Mouse (Mus musculus): ENCODE results near the gene Uts2b. TPM values are rescaled to one million over a fixed set of nuclear protein-coding genes. Genes with fewer than 3 reads are reported as not detected.
"Not testable (repeated sequence)": the region's sequence is repeated elsewhere in the genome, so short reads cannot be mapped to it uniquely, and the experiment has no call there.

Uts2b gene
- total and polyA plus RNA-seq, 2 experiments from 2014 or later, result not detected

GRCm38 (mm10) chr16:27348359-27348758 lies 21.7 kb downstream of the Uts2b start:
- DNase-seq, result no peak
- no peak overlapping the region for H3K4me3 ChIP-seq (ENCODE audit: low read depth, low read length)
- 75% methylated on average over 1 of the region's 1 CpGs for WGBS
- H3K27me3 ChIP-seq (ENCODE audit: insufficient read depth, low read length), result no peaks in the 10 kb centered on the region
- no peak overlapping the region for H3K27ac ChIP-seq (ENCODE audit: low read depth, low read length)
- no peak overlapping the region for H3K4me2 ChIP-seq (ENCODE audit: low read depth)
- no peak for ATAC-seq
- H3K36me3 ChIP-seq (ENCODE audit: insufficient read depth), result no peaks in the 10 kb centered on the region
- H3K9me3 ChIP-seq (ENCODE audit: low read length), result no peaks in the 10 kb centered on the region
- TF ChIP-seq CTCF (IDR thresholded peaks at IDR 0.05; ENCODE audit: low read depth), result no peak
- no peak overlapping the region for H3K9ac ChIP-seq
- H3K4me1 ChIP-seq (ENCODE audit: insufficient read depth), result no peaks in the 10 kb centered on the region

GRCm38 (mm10) chr16:27347521-27347920 lies 22.5 kb downstream of the Uts2b start:
- Histone ChIP-seq H3K9ac (no peak overlapping the region), H3K9me3 (ENCODE audit: low read length) (no peaks in the 10 kb centered on the region), H3K4me1 (ENCODE audit: insufficient read depth) (no peaks in the 10 kb centered on the region), H3K4me2 (ENCODE audit: low read depth) (no peak overlapping the region), H3K36me3 (ENCODE audit: insufficient read depth) (no peaks in the 10 kb centered on the region), H3K27me3 (ENCODE audit: insufficient read depth, low read length) (no peaks in the 10 kb centered on the region), H3K27ac (ENCODE audit: low read depth, low read length) (no peak overlapping the region), H3K4me3 (ENCODE audit: low read depth, low read length) (no peak overlapping the region)
- ATAC-seq (no peak), DNase-seq (no peak)
- WGBS, result 79% methylated on average over 3 of the region's 3 CpGs
- no peak for TF ChIP-seq CTCF (IDR thresholded peaks at IDR 0.05; ENCODE audit: low read depth)

GRCm38 (mm10) chr16:27326463-27326862 lies 43.6 kb downstream of the Uts2b start:
- ATAC-seq, result no peak
- no peaks in the 10 kb centered on the region for H3K36me3 ChIP-seq (ENCODE audit: insufficient read depth)
- H3K4me1 ChIP-seq (ENCODE audit: insufficient read depth), result no peaks in the 10 kb centered on the region
- DNase-seq, result no peak
- no peak overlapping the region for H3K4me2 ChIP-seq (ENCODE audit: low read depth)
- WGBS, result 98% methylated on average over 2 of the region's 2 CpGs
- no peaks in the 10 kb centered on the region for H3K27me3 ChIP-seq (ENCODE audit: insufficient read depth, low read length)
- no peaks in the 10 kb centered on the region for H3K9me3 ChIP-seq (ENCODE audit: low read length)
- H3K9ac ChIP-seq, result no peak overlapping the region
- no peak for TF ChIP-seq CTCF (IDR thresholded peaks at IDR 0.05; ENCODE audit: low read depth)
- no peak overlapping the region for H3K27ac ChIP-seq (ENCODE audit: low read depth, low read length)
- no peak overlapping the region for H3K4me3 ChIP-seq (ENCODE audit: low read depth, low read length)

- no peak overlapping the region for H3K27ac ChIP-seq (ENCODE audit: low read depth, low read length)
- no peak overlapping the region for H3K4me3 ChIP-seq (ENCODE audit: low read depth, low read length)
- H3K4me2 ChIP-seq (ENCODE audit: low read depth), result no peak overlapping the region
- H3K9me3 ChIP-seq (ENCODE audit: low read length), result no peaks in the 10 kb centered on the region
- H3K36me3 ChIP-seq (ENCODE audit: insufficient read depth), result no peaks in the 10 kb centered on the region
- ATAC-seq (no peak), DNase-seq (no peak)
- no peak for TF ChIP-seq CTCF (IDR thresholded peaks at IDR 0.05; ENCODE audit: low read depth)
- no peak overlapping the region for H3K9ac ChIP-seq
- no peaks in the 10 kb centered on the region for H3K27me3 ChIP-seq (ENCODE audit: insufficient read depth, low read length)
- no peaks in the 10 kb centered on the region for H3K4me1 ChIP-seq (ENCODE audit: insufficient read depth)
Measured at GRCm38 (mm10) chr16:27322047-27322446, 48.0 kb downstream of the Uts2b start.

- H3K27ac ChIP-seq (ENCODE audit: low read depth, low read length), result no peak overlapping the region
- H3K4me3 ChIP-seq (ENCODE audit: low read depth, low read length), result no peak overlapping the region
- no peaks in the 10 kb centered on the region for H3K9me3 ChIP-seq (ENCODE audit: low read length)
- no peaks in the 10 kb centered on the region for H3K4me1 ChIP-seq (ENCODE audit: insufficient read depth)
- H3K4me2 ChIP-seq (ENCODE audit: low read depth), result no peak overlapping the region
- WGBS, result 79% methylated on average over 1 of the region's 1 CpGs
- H3K9ac ChIP-seq, result no peak overlapping the region
- no peak for DNase-seq
- ATAC-seq, result no peak
- no peaks in the 10 kb centered on the region for H3K27me3 ChIP-seq (ENCODE audit: insufficient read depth, low read length)
- no peaks in the 10 kb centered on the region for H3K36me3 ChIP-seq (ENCODE audit: insufficient read depth)
- TF ChIP-seq CTCF (IDR thresholded peaks at IDR 0.05; ENCODE audit: low read depth), result no peak
Measured at GRCm38 (mm10) chr16:27319099-27319498, 50.9 kb downstream of the Uts2b start.

- not testable (repeated sequence) for H3K27me3 ChIP-seq (ENCODE audit: insufficient read depth, low read length); DNase-seq; H3K9me3 ChIP-seq (ENCODE audit: low read length); H3K4me2 ChIP-seq (ENCODE audit: low read depth); H3K9ac ChIP-seq; H3K4me1 ChIP-seq (ENCODE audit: insufficient read depth); ATAC-seq; H3K4me3 ChIP-seq (ENCODE audit: low read depth, low read length); H3K36me3 ChIP-seq (ENCODE audit: insufficient read depth); H3K27ac ChIP-seq (ENCODE audit: low read depth, low read length)
- 71% methylated on average over 4 of the region's 4 CpGs for WGBS
Measured at GRCm38 (mm10) chr16:27307189-27307588, 62.9 kb downstream of the Uts2b start, which contains the start of gene Ostn. Gene Ostn (plus strand): TSS chr16:27307489.

Other genes with a start within 250 kb of the Uts2b start
- gene Ostn, start 62.8 kb downstream of the Uts2b start, total RNA-seq (2014; rRNA removed), result 0.23 TPM in 1 of 2 replicates, not detected in the other
- 0.16 TPM in 1 of 2 replicates, not detected in the other for gene Ostn, start 62.8 kb downstream of the Uts2b start, polyA plus RNA-seq (2015; fragmentation: Nextera tagmentation; extraction: Ambion mirVana)
- 61.9 and 74.3 TPM in 2 replicates for gene Ccdc50, start 18.6 kb upstream of the Uts2b start, total RNA-seq (2014; rRNA removed)
- 12.7 and 22.3 TPM in 2 replicates for gene Ccdc50, start 18.6 kb upstream of the Uts2b start, polyA plus RNA-seq (2015; fragmentation: Nextera tagmentation; extraction: Ambion mirVana)